Mouse (Mus musculus) hindbrain, postnatal 0 days (tissue): ENCODE results near the gene Fbxl5. TPM values are rescaled to one million over a fixed set of nuclear protein-coding genes. Genes with fewer than 3 reads are reported as not detected.

ENCODE experiments used
- ATAC-seq: fragments of 200-750 bp; cut with Nextera tagmentation; 2 replicates; pipeline ENCODE4 v1.8.0; 2017; ENCODE audit warnings: mild to moderate bottlenecking, moderate TSS enrichment, moderate library complexity
- DNase-seq: peaks from one replicate; pipeline ENCODE4 v3.0.0-alpha.2; 2015; ENCODE audit warnings: low spot score
- H3K27ac ChIP-seq: fragments of 300-500 bp; sonication (generic); 2 replicates; pipeline ENCODE4 v1.5.1; 2014; ENCODE audit warnings: mild to moderate bottlenecking
- H3K27me3 ChIP-seq: fragments of 300-500 bp; sonication (generic); 2 replicates; pipeline ENCODE4 v1.6.1; 2014; ENCODE audit warnings: low read length, mixed read lengths; ENCODE audit not compliant: insufficient read depth
- H3K36me3 ChIP-seq: fragments of 300-500 bp; sonication (generic); 2 replicates; pipeline ENCODE4 v1.6.1; 2014; ENCODE audit warnings: low read length, mixed read lengths; ENCODE audit not compliant: insufficient read depth
- H3K4me1 ChIP-seq: fragments of 300-500 bp; sonication (generic); 2 replicates; pipeline ENCODE4 v1.6.1; 2014; ENCODE audit warnings: antibody characterized with exemption, low read length, mixed read lengths; ENCODE audit not compliant: insufficient read depth
- H3K4me2 ChIP-seq: fragments of 300-500 bp; sonication (generic); 2 replicates; pipeline ENCODE4 v1.6.1; 2014; ENCODE audit warnings: low read depth, mild to moderate bottlenecking, low read length, moderate library complexity, mixed read lengths
- H3K4me3 ChIP-seq: fragments of 300-500 bp; sonication (generic); 2 replicates; pipeline ENCODE4 v1.5.1; 2014; ENCODE audit warnings: low read length
- H3K9ac ChIP-seq: fragments of 300-500 bp; sonication (generic); replicated peaks from 2 replicates; pipeline ENCODE4 v1.6.1; 2014; ENCODE audit warnings: mild to moderate bottlenecking, low read length, moderate library complexity, mixed read lengths
- H3K9me3 ChIP-seq: fragments of 300-500 bp; sonication (generic); 2 replicates; pipeline ENCODE4 v1.6.1; 2016; ENCODE audit warnings: low read length, mixed read lengths
- CTCF ChIP-seq: IDR thresholded peaks from 2 replicates; pipeline ENCODE4 v1.5.1; 2016; ENCODE audit warnings: antibody characterized with exemption, control low read depth, low read depth
- WGBS: fragments of 180-500 bp; shearing (Covaris S2); extraction: QIAGEN DNeasy Blood & Tissue Kit; methylation state at CpG from one replicate; pipeline ENCODE4 v1.1.7; 2014; 5-methylcytosine and 5-hydroxymethylcytosine counted together
- polyA plus RNA-seq: library from polyadenylated mRNA; unstranded; fragments of >200 nt; fragmentation: Nextera tagmentation; extraction: Ambion mirVana; gene quantifications from 2 replicates; pipeline ENCODE4 v1.2.1, GENCODE M21; 2015
- total RNA-seq: library from RNA; depleted of rRNA; stranded (reverse); fragments of >200 nt; gene quantifications from 2 replicates; pipeline ENCODE4 v1.2.3, GENCODE M21; 2014

Fbxl5 gene
- total and polyA plus RNA-seq, 2 experiments from 2014 or later, result 74.7 to 88.1 TPM

GRCm38 (mm10) chr5:43806340-43806739, 15.1 kb downstream of the Fbxl5 start:
- TF ChIP-seq CTCF, result no peak
- no peak overlapping the region for H3K9ac ChIP-seq
- H3K4me3 ChIP-seq, result no peak overlapping the region
- H3K9me3 ChIP-seq, result no peaks in the 10 kb centered on the region
- ATAC-seq, result no peak
- DNase-seq, result no peak
- H3K4me1 ChIP-seq, result no peaks in the 10 kb centered on the region
- no peak overlapping the region for H3K27ac ChIP-seq
- WGBS, result 94% methylated on average over 7 of the region's 7 CpGs
- no peaks in the 10 kb centered on the region for H3K27me3 ChIP-seq
- no peak overlapping the region for H3K4me2 ChIP-seq
- H3K36me3 ChIP-seq, result no peaks in the 10 kb centered on the region

GRCm38 (mm10) chr5:43805401-43805800, 16.0 kb downstream of the Fbxl5 start:
- Histone ChIP-seq H3K36me3 (no peaks in the 10 kb centered on the region), H3K9me3 (no peaks in the 10 kb centered on the region), H3K27me3 (no peaks in the 10 kb centered on the region), H3K4me2 (no peak overlapping the region), H3K9ac (no peak overlapping the region), H3K4me3 (no peak overlapping the region), H3K27ac (no peak overlapping the region), H3K4me1 (no peaks in the 10 kb centered on the region)
- TF ChIP-seq CTCF, result no peak
- DNase-seq (peak; percentile 14), ATAC-seq (no peak)
- WGBS, result 44% methylated on average over 2 of the region's 2 CpGs

- 92% methylated on average over 4 of the region's 4 CpGs for whole genome bisulfite sequencing
Observed at GRCm38 (mm10) chr5:43801798-43802197, 19.6 kb downstream of the Fbxl5 start.

GRCm38 (mm10) chr5:43801253-43801652, 20.2 kb downstream of the Fbxl5 start:
- Histone ChIP-seq H3K9me3 (no peaks in the 10 kb centered on the region), H3K4me1 (no peaks in the 10 kb centered on the region), H3K27me3 (no peaks in the 10 kb centered on the region), H3K36me3 (no peaks in the 10 kb centered on the region), H3K27ac (no peak overlapping the region), H3K4me3 (no peak overlapping the region), H3K9ac (no peak overlapping the region), H3K4me2 (no peak overlapping the region)
- DNase-seq, result no peak
- TF ChIP-seq CTCF, result no peak
- no peak for ATAC-seq

More at GRCm38 (mm10) chr5:43801798-43802197, 19.6 kb downstream of the Fbxl5 start:
- H3K27me3 ChIP-seq, result no peaks in the 10 kb centered on the region
- H3K4me3 ChIP-seq, result no peak overlapping the region
- no peaks in the 10 kb centered on the region for H3K4me1 ChIP-seq
- H3K36me3 ChIP-seq, result no peaks in the 10 kb centered on the region
- TF ChIP-seq CTCF, result no peak
- H3K9me3 ChIP-seq, result no peaks in the 10 kb centered on the region
- H3K27ac ChIP-seq, result no peak overlapping the region
- H3K9ac ChIP-seq, result no peak overlapping the region
- no peak for ATAC-seq
- no peak overlapping the region for H3K4me2 ChIP-seq
- no peak for DNase-seq

- no peaks in the 10 kb centered on the region for H3K27me3 ChIP-seq
- H3K36me3 ChIP-seq, result no peaks in the 10 kb centered on the region
- no peaks in the 10 kb centered on the region for H3K9me3 ChIP-seq
- no peak overlapping the region for H3K9ac ChIP-seq
- no peak for DNase-seq
- H3K27ac ChIP-seq, result no peak overlapping the region
- 92% methylated on average over 1 of the region's 1 CpGs for WGBS
- H3K4me2 ChIP-seq, result no peak overlapping the region
- no peak overlapping the region for H3K4me3 ChIP-seq
- no peak for ATAC-seq
- no peaks in the 10 kb centered on the region for H3K4me1 ChIP-seq
- no peak for TF ChIP-seq CTCF
Observed at GRCm38 (mm10) chr5:43800700-43801099, 20.7 kb downstream of the Fbxl5 start.

GRCm38 (mm10) chr5:43799530-43799929, 21.9 kb downstream of the Fbxl5 start:
- H3K4me1 ChIP-seq, result no peaks in the 10 kb centered on the region
- H3K36me3 ChIP-seq, result no peaks in the 10 kb centered on the region
- DNase-seq, result no peak
- no peak overlapping the region for H3K4me3 ChIP-seq
- ATAC-seq, result no peak
- no peak overlapping the region for H3K9ac ChIP-seq
- H3K27ac ChIP-seq, result no peak overlapping the region
- H3K4me2 ChIP-seq, result no peak overlapping the region
- WGBS, result 87% methylated on average over 5 of the region's 5 CpGs
- no peaks in the 10 kb centered on the region for H3K9me3 ChIP-seq
- H3K27me3 ChIP-seq, result no peaks in the 10 kb centered on the region
- TF ChIP-seq CTCF, result no peak

GRCm38 (mm10) chr5:43792354-43792753, 29.1 kb downstream of the Fbxl5 start:
- no peaks in the 10 kb centered on the region for H3K9me3 ChIP-seq
- WGBS, result 92% methylated on average over 5 of the region's 5 CpGs
- H3K9ac ChIP-seq, result no peak overlapping the region
- no peak overlapping the region for H3K4me3 ChIP-seq
- no peak for TF ChIP-seq CTCF
- no peaks in the 10 kb centered on the region for H3K4me1 ChIP-seq
- DNase-seq (no peak), ATAC-seq (no peak)
- H3K27me3 ChIP-seq, result no peaks in the 10 kb centered on the region
- H3K4me2 ChIP-seq, result no peak overlapping the region
- H3K36me3 ChIP-seq, result no peaks in the 10 kb centered on the region
- H3K27ac ChIP-seq, result no peak overlapping the region
